Mouse (Mus musculus): ENCODE data around the gene Crmp1. TPM values are rescaled to one million over a fixed set of nuclear protein-coding genes. Genes with fewer than 3 reads are reported as not detected.

Gene Crmp1
- polyA plus RNA-seq, 1 experiment from 2014 or later = 6.8 TPM

GRCm38 (mm10) chr5:37204886-37205285 lies 36.9 kb upstream of the Crmp1 start:
- Histone ChIP-seq H3K27ac (replicated peaks) (no peak overlapping the region), H3K36me3 (ENCODE audit: control insufficient read depth, insufficient read depth, low read length) (no peaks in the 10 kb centered on the region), H3K4me2 (replicated peaks; ENCODE audit: low read depth) (no peak overlapping the region), H3K4me3 (ENCODE audit: low read depth, low read length) (no peak overlapping the region), H3K4me1 (replicated peaks; ENCODE audit: control insufficient read depth, insufficient read depth) (no peaks in the 10 kb centered on the region), H3K27me3 (ENCODE audit: control insufficient read depth, insufficient read depth, low read length) (no peaks in the 10 kb centered on the region), H3K9me3 (ENCODE audit: control insufficient read depth, low read length) (no peaks in the 10 kb centered on the region), H3K9ac (ENCODE audit: low read length) (no peak overlapping the region)
- no peak for ATAC-seq (ENCODE audit: low FRiP score, low TSS enrichment)
- no peak for TF ChIP-seq CTCF (IDR thresholded peaks at IDR 0.05; ENCODE audit: low read depth)
- TF ChIP-seq EP300 (optimal IDR thresholded peaks at IDR 0.05) = no peak
- DNase-seq (ENCODE audit: low spot score) = no peak
- 55% methylated on average over 7 of the region's 7 CpGs for WGBS

DNA sequence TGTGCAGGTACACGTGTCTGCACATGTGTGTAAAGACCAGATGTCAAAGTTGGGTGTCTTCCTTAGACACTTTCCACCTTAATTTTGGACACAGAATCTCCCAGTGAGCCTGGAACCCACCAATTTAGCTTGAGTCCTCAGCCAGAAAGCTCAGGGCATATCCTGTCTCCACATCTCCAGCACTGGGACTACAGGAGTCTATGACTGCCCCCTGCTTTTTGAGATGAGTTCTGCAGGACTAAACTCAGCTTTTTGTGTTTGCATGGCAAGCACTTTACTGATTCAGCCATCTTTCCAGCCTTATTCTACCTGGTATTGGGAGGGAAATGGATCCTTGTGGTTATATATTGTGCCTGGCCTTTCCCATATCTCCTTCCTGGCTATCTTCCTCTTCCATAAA lies 36.3 kb upstream of the Crmp1 start:
- Histone ChIP-seq H3K36me3 (ENCODE audit: control insufficient read depth, insufficient read depth, low read length) (no peaks in the 10 kb centered on the region), H3K4me2 (replicated peaks; ENCODE audit: low read depth) (no peak overlapping the region), H3K27ac (replicated peaks) (no peak overlapping the region), H3K27me3 (ENCODE audit: control insufficient read depth, insufficient read depth, low read length) (no peaks in the 10 kb centered on the region), H3K4me3 (ENCODE audit: low read depth, low read length) (no peak overlapping the region), H3K9ac (ENCODE audit: low read length) (no peak overlapping the region), H3K9me3 (ENCODE audit: control insufficient read depth, low read length) (no peaks in the 10 kb centered on the region), H3K4me1 (replicated peaks; ENCODE audit: control insufficient read depth, insufficient read depth) (no peaks in the 10 kb centered on the region)
- no peak for ATAC-seq (ENCODE audit: low FRiP score, low TSS enrichment)
- 60% methylated on average over 1 of the region's 1 CpGs for WGBS
- no peak for DNase-seq (ENCODE audit: low spot score)
- TF ChIP-seq EP300 (optimal IDR thresholded peaks at IDR 0.05) = no peak
- peak; percentile 32; the same call in 1 of the 2 replicates for TF ChIP-seq CTCF (IDR thresholded peaks at IDR 0.05; ENCODE audit: low read depth)

- TF ChIP-seq CTCF (IDR thresholded peaks at IDR 0.05; ENCODE audit: low read depth) (no peak), EP300 (optimal IDR thresholded peaks at IDR 0.05) (no peak)
- H3K27ac ChIP-seq (replicated peaks) = no peak overlapping the region
- H3K9me3 ChIP-seq (ENCODE audit: control insufficient read depth, low read length) = no peaks in the 10 kb centered on the region
- whole genome bisulfite sequencing = 49% methylated on average over 2 of the region's 2 CpGs
- H3K36me3 ChIP-seq (ENCODE audit: control insufficient read depth, insufficient read depth, low read length) = no peaks in the 10 kb centered on the region
- H3K4me1 ChIP-seq (replicated peaks; ENCODE audit: control insufficient read depth, insufficient read depth) = no peaks in the 10 kb centered on the region
- no peak for ATAC-seq (ENCODE audit: low FRiP score, low TSS enrichment)
- H3K9ac ChIP-seq (ENCODE audit: low read length) = no peak overlapping the region
- H3K4me2 ChIP-seq (replicated peaks; ENCODE audit: low read depth) = no peak overlapping the region
- no peaks in the 10 kb centered on the region for H3K27me3 ChIP-seq (ENCODE audit: control insufficient read depth, insufficient read depth, low read length)
- no peak for DNase-seq (ENCODE audit: low spot score)
- no peak overlapping the region for H3K4me3 ChIP-seq (ENCODE audit: low read depth, low read length)
Observed at GRCm38 (mm10) chr5:37206364-37206763, 35.4 kb upstream of the Crmp1 start.

- TF ChIP-seq EP300 (optimal IDR thresholded peaks at IDR 0.05) = no peak
- no peak for TF ChIP-seq CTCF (IDR thresholded peaks at IDR 0.05; ENCODE audit: low read depth)
- WGBS = 80% methylated on average over 9 of the region's 9 CpGs
- Histone ChIP-seq H3K4me3 (ENCODE audit: low read depth, low read length) (no peak overlapping the region), H3K9ac (ENCODE audit: low read length) (no peak overlapping the region), H3K9me3 (ENCODE audit: control insufficient read depth, low read length) (no peaks in the 10 kb centered on the region), H3K27me3 (ENCODE audit: control insufficient read depth, insufficient read depth, low read length) (no peaks in the 10 kb centered on the region), H3K27ac (replicated peaks) (no peak overlapping the region), H3K4me1 (replicated peaks; ENCODE audit: control insufficient read depth, insufficient read depth) (no peaks in the 10 kb centered on the region), H3K36me3 (ENCODE audit: control insufficient read depth, insufficient read depth, low read length) (no peaks in the 10 kb centered on the region), H3K4me2 (replicated peaks; ENCODE audit: low read depth) (no peak overlapping the region)
- ATAC-seq (ENCODE audit: low FRiP score, low TSS enrichment) (no peak), DNase-seq (ENCODE audit: low spot score) (no peak)
Observed at GRCm38 (mm10) chr5:37212938-37213708, 28.6 kb upstream of the Crmp1 start.

- TF ChIP-seq CTCF (IDR thresholded peaks at IDR 0.05; ENCODE audit: low read depth) (no peak), EP300 (optimal IDR thresholded peaks at IDR 0.05) (no peak)
- WGBS = 78% methylated on average over 4 of the region's 4 CpGs
- no peak overlapping the region for H3K4me3 ChIP-seq (ENCODE audit: low read depth, low read length)
Observed at GRCm38 (mm10) chr5:37213709-37214103, 28.0 kb upstream of the Crmp1 start.

DNA sequence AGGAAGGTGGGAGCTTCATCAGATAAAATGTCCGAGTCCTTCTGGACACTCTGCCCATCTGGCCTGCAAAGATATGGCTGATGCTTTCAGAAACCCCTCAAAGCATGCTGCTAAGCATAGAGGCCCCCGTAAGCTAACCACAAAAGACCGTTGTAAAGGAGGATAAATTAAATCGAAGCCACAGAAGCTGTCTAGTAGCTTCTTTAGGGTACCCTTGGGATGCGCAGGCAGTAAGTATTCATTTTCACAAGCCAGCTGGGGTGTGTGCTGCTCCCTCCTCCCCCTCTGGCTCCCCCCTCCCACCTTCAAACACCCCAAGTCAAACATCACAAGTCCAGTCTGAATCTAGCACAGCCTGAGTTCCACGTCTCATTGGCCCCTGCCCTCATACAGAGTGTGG lies 27.1 kb upstream of the Crmp1 start:
- H3K9me3 ChIP-seq (ENCODE audit: control insufficient read depth, low read length) = no peaks in the 10 kb centered on the region
- no peaks in the 10 kb centered on the region for H3K27me3 ChIP-seq (ENCODE audit: control insufficient read depth, insufficient read depth, low read length)
- no peak overlapping the region for H3K27ac ChIP-seq (replicated peaks)
- H3K4me1 ChIP-seq (replicated peaks; ENCODE audit: control insufficient read depth, insufficient read depth) = no peaks in the 10 kb centered on the region
- no peak overlapping the region for H3K4me3 ChIP-seq (ENCODE audit: low read depth, low read length)
- no peak overlapping the region for H3K9ac ChIP-seq (ENCODE audit: low read length)
- 91% methylated on average over 6 of the region's 6 CpGs for WGBS
- DNase-seq (ENCODE audit: low spot score) (no peak), ATAC-seq (ENCODE audit: low FRiP score, low TSS enrichment) (no peak)
- H3K36me3 ChIP-seq (ENCODE audit: control insufficient read depth, insufficient read depth, low read length) = no peaks in the 10 kb centered on the region
- no peak for TF ChIP-seq CTCF (IDR thresholded peaks at IDR 0.05; ENCODE audit: low read depth)
- no peak for TF ChIP-seq EP300 (optimal IDR thresholded peaks at IDR 0.05)
- H3K4me2 ChIP-seq (replicated peaks; ENCODE audit: low read depth) = no peak overlapping the region

More at GRCm38 (mm10) chr5:37213709-37214103, 28.0 kb upstream of the Crmp1 start:
- Histone ChIP-seq H3K4me1 (replicated peaks; ENCODE audit: control insufficient read depth, insufficient read depth) (no peaks in the 10 kb centered on the region), H3K9me3 (ENCODE audit: control insufficient read depth, low read length) (no peaks in the 10 kb centered on the region), H3K27ac (replicated peaks) (no peak overlapping the region), H3K9ac (ENCODE audit: low read length) (no peak overlapping the region), H3K36me3 (ENCODE audit: control insufficient read depth, insufficient read depth, low read length) (no peaks in the 10 kb centered on the region), H3K4me2 (replicated peaks; ENCODE audit: low read depth) (no peak overlapping the region), H3K27me3 (ENCODE audit: control insufficient read depth, insufficient read depth, low read length) (no peaks in the 10 kb centered on the region)
- DNase-seq (ENCODE audit: low spot score) (no peak), ATAC-seq (ENCODE audit: low FRiP score, low TSS enrichment) (no peak)
